In genomic region chr8:83955958-83956218, GRCm38 (mm10) we compare ENCODE assay signal across 8 mouse cellular contexts. TPM values are rescaled to one million over a fixed set of nuclear protein-coding genes. Genes with fewer than 3 reads are reported as not detected.
DNase-seq lines count a peak whose midpoint lies in the region; ATAC-seq and TF ChIP-seq lines count a peak whose summit lies in the region.

No protein-coding gene starts in this region.

- no peak for TF ChIP-seq CTCF in kidney, postnatal 0 days (IDR thresholded peaks at IDR 0.05; ENCODE audit: low read depth)
- no peak for TF ChIP-seq CTCF in hindbrain, postnatal 0 days (IDR thresholded peaks at IDR 0.05; ENCODE audit: low read depth)
- TF ChIP-seq CTCF in midbrain, postnatal 0 days (IDR thresholded peaks at IDR 0.05): no peak

- peaks cover 6% of the 10 kb centered on the region; the same call in 1 of the 2 replicates for H3K4me1 ChIP-seq in kidney, postnatal 0 days (replicated peaks; ENCODE audit: insufficient read depth, low read length)
- peaks cover 23% of the 10 kb centered on the region for H3K4me1 ChIP-seq in embryonic facial prominence, embryonic 10.5 days
- H3K4me1 ChIP-seq in hindbrain, postnatal 0 days (ENCODE audit: insufficient read depth, low read length): no peaks in the 10 kb centered on the region
- no peaks in the 10 kb centered on the region for H3K4me1 ChIP-seq in midbrain, postnatal 0 days (ENCODE audit: insufficient read depth, low read length)

- H3K9ac ChIP-seq in kidney, postnatal 0 days (ENCODE audit: low read depth, low read length): peak overlapping the region; percentile 57
- 0 out of 2 replicates have a peak overlapping the region, but pooled peaks have one; percentile 37 for H3K9ac ChIP-seq in hindbrain, postnatal 0 days (replicated peaks; ENCODE audit: low read length)
- no peak overlapping the region for H3K9ac ChIP-seq in midbrain, postnatal 0 days (replicated peaks; ENCODE audit: low read length, poor library complexity, severe bottlenecking)

- peak overlapping the region; percentile 90 for H3K4me2 ChIP-seq in kidney, postnatal 0 days (ENCODE audit: low read length)
- peak overlapping the region; percentile 96 for H3K4me2 ChIP-seq in hindbrain, postnatal 0 days (ENCODE audit: low read depth, low read length)
- H3K4me2 ChIP-seq in midbrain, postnatal 0 days (ENCODE audit: low read depth, low read length, poor library complexity, severe bottlenecking): peak overlapping the region; percentile 94

- H3K36me3 ChIP-seq in kidney, postnatal 0 days (ENCODE audit: insufficient read depth, low read length): no peaks in the 10 kb centered on the region
- peaks cover 19% of the 10 kb centered on the region for H3K36me3 ChIP-seq in embryonic facial prominence, embryonic 10.5 days (replicated peaks)
- no peaks in the 10 kb centered on the region for H3K36me3 ChIP-seq in hindbrain, postnatal 0 days (ENCODE audit: insufficient read depth, low read length)
- no peaks in the 10 kb centered on the region for H3K36me3 ChIP-seq in midbrain, postnatal 0 days (ENCODE audit: insufficient read depth, low read length)

- DNase-seq in kidney, postnatal 0 days (ENCODE audit: low spot score): no peak
- DNase-seq in kidney, postnatal 14 days: no peak
- no peak for DNase-seq in embryonic facial prominence, embryonic 10.5 days (ENCODE audit: low spot score)
- DNase-seq in hindbrain, postnatal 0 days (ENCODE audit: low spot score): no peak
- DNase-seq in midbrain, postnatal 0 days (ENCODE audit: low spot score): no peak
- DNase-seq in spleen, adult 18-20 months: no peak
- no peak for DNase-seq in left cerebral cortex, postnatal 10 days (ENCODE audit: extremely low spot score in 1 of 2, low spot score in 2 of 2)
- no peak for DNase-seq in testis, postnatal 14 days (ENCODE audit: low spot score)

- no peaks in the 10 kb centered on the region for H3K27me3 ChIP-seq in kidney, postnatal 0 days (ENCODE audit: insufficient read depth, low read length)
- no peaks in the 10 kb centered on the region for H3K27me3 ChIP-seq in embryonic facial prominence, embryonic 10.5 days (replicated peaks; ENCODE audit: low read depth, poor library complexity, severe bottlenecking)
- no peaks in the 10 kb centered on the region for H3K27me3 ChIP-seq in hindbrain, postnatal 0 days (ENCODE audit: insufficient read depth, low read length)
- no peaks in the 10 kb centered on the region for H3K27me3 ChIP-seq in midbrain, postnatal 0 days (ENCODE audit: insufficient read depth, low read length)

- WGBS in kidney, postnatal 0 days: under 1% methylated on average over 15 of the region's 15 CpGs
- 2% methylated on average over 15 of the region's 15 CpGs for WGBS in embryonic facial prominence, embryonic 10.5 days
- under 1% methylated on average over 13 of the region's 15 CpGs for WGBS in hindbrain, postnatal 0 days
- under 1% methylated on average over 14 of the region's 15 CpGs for WGBS in midbrain, postnatal 0 days

- intact Hi-C loops in left cerebral cortex, postnatal 10 days (cut with DNase I): loop anchor here (10.0 kb wide), 1 partner anchor 231 kb away; no protein-coding TSS in a partner anchor

- H3K9me3 ChIP-seq in kidney, postnatal 0 days (replicated peaks; ENCODE audit: low read length): no peaks in the 10 kb centered on the region
- no peaks in the 10 kb centered on the region for H3K9me3 ChIP-seq in embryonic facial prominence, embryonic 10.5 days
- no peaks in the 10 kb centered on the region for H3K9me3 ChIP-seq in hindbrain, postnatal 0 days (ENCODE audit: low read length)
- no peaks in the 10 kb centered on the region for H3K9me3 ChIP-seq in midbrain, postnatal 0 days (ENCODE audit: low read length)

- H3K4me3 ChIP-seq in kidney, postnatal 0 days (replicated peaks; ENCODE audit: low read depth, low read length): peak overlapping the region; percentile 58
- peak overlapping the region; percentile 86 for H3K4me3 ChIP-seq in embryonic facial prominence, embryonic 10.5 days
- H3K4me3 ChIP-seq in hindbrain, postnatal 0 days (ENCODE audit: low read length): peak overlapping the region; percentile 56
- H3K4me3 ChIP-seq in midbrain, postnatal 0 days (ENCODE audit: low read depth, low read length): peak overlapping the region; percentile 49

- peak; percentile 0; the same call in 1 of the 2 replicates for ATAC-seq in kidney, postnatal 0 days (replicated peaks; ENCODE audit: low FRiP score, low read depth)
- no peak for ATAC-seq in hindbrain, postnatal 0 days
- no peak for ATAC-seq in midbrain, postnatal 0 days (ENCODE audit: low FRiP score)

- no peak overlapping the region for H3K27ac ChIP-seq in kidney, postnatal 0 days
- H3K27ac ChIP-seq in embryonic facial prominence, embryonic 10.5 days (replicated peaks): peak overlapping the region; percentile 81
- no peak overlapping the region for H3K27ac ChIP-seq in hindbrain, postnatal 0 days
- no peak overlapping the region for H3K27ac ChIP-seq in midbrain, postnatal 0 days (ENCODE audit: low read depth, low read length)

RNA-seq across cellular contexts. Expression of gene Asf1b, which starts 0.6 kb away (rescaled TPM):
- polyA plus RNA-seq in kidney, postnatal 0 days (2015; fragmentation: Nextera tagmentation; extraction: Ambion mirVana): 23.0 and 27.8 TPM in 2 replicates
- polyA plus RNA-seq in embryonic facial prominence, embryonic 10.5 days (2016; fragmentation: Nextera tagmentation; extraction: Ambion mirVana): 95.4 and 105 TPM in 2 replicates
- 4.7 and 5.6 TPM in 2 replicates for total RNA-seq in hindbrain, postnatal 0 days (2014; rRNA removed)
- polyA plus RNA-seq in hindbrain, postnatal 0 days (2015; fragmentation: Nextera tagmentation; extraction: Ambion mirVana): 8.3 and 10.6 TPM in 2 replicates
- 3.9 and 20.4 TPM in 2 replicates for total RNA-seq in midbrain, postnatal 0 days (2014; rRNA removed)
- polyA plus RNA-seq in midbrain, postnatal 0 days (2015; fragmentation: Nextera tagmentation; extraction: Ambion mirVana): 3.8 and 4.3 TPM in 2 replicates
- total RNA-seq in left cerebral cortex, postnatal 10 days (2021): 1 to 10 TPM; 1.1 TPM

RNA-seq across cellular contexts. Expression of gene Gm10644, which starts 0.9 kb away (rescaled TPM):
- polyA plus RNA-seq in kidney, postnatal 0 days (2015; fragmentation: Nextera tagmentation; extraction: Ambion mirVana): 0.46 and 0.47 TPM in 2 replicates
- polyA plus RNA-seq in embryonic facial prominence, embryonic 10.5 days (2016; fragmentation: Nextera tagmentation; extraction: Ambion mirVana): 0.54 and 1.0 TPM in 2 replicates
- total RNA-seq in hindbrain, postnatal 0 days (2014; rRNA removed): 0.40 and 1.7 TPM in 2 replicates
- polyA plus RNA-seq in hindbrain, postnatal 0 days (2015; fragmentation: Nextera tagmentation; extraction: Ambion mirVana): 0.43 and 0.56 TPM in 2 replicates
- 0.47 and 0.60 TPM in 2 replicates for total RNA-seq in midbrain, postnatal 0 days (2014; rRNA removed)
- 0.36 and 0.39 TPM in 2 replicates for polyA plus RNA-seq in midbrain, postnatal 0 days (2015; fragmentation: Nextera tagmentation; extraction: Ambion mirVana)
- under 1 TPM in 1 of 2 experiments, not detected in 1; 0.11 TPM for total RNA-seq in left cerebral cortex, postnatal 10 days (2021)

RNA-seq across cellular contexts. Expression of gene Prkaca, which starts 16.9 kb away (rescaled TPM):
- 104 and 109 TPM in 2 replicates for polyA plus RNA-seq in kidney, postnatal 0 days (2015; fragmentation: Nextera tagmentation; extraction: Ambion mirVana)
- polyA plus RNA-seq in embryonic facial prominence, embryonic 10.5 days (2016; fragmentation: Nextera tagmentation; extraction: Ambion mirVana): 150 and 153 TPM in 2 replicates
- total RNA-seq in hindbrain, postnatal 0 days (2014; rRNA removed): 198 and 213 TPM in 2 replicates
- polyA plus RNA-seq in hindbrain, postnatal 0 days (2015; fragmentation: Nextera tagmentation; extraction: Ambion mirVana): 257 and 268 TPM in 2 replicates
- 190 and 218 TPM in 2 replicates for total RNA-seq in midbrain, postnatal 0 days (2014; rRNA removed)
- polyA plus RNA-seq in midbrain, postnatal 0 days (2015; fragmentation: Nextera tagmentation; extraction: Ambion mirVana): 253 and 259 TPM in 2 replicates
- 100 to 1,000 TPM; 255 to 264 TPM for total RNA-seq in left cerebral cortex, postnatal 10 days (2021)

RNA-seq across cellular contexts. Expression of gene Samd1, which starts 41.6 kb away (rescaled TPM):
- 6.7 and 7.2 TPM in 2 replicates for polyA plus RNA-seq in kidney, postnatal 0 days (2015; fragmentation: Nextera tagmentation; extraction: Ambion mirVana)
- 12.1 and 12.2 TPM in 2 replicates for polyA plus RNA-seq in embryonic facial prominence, embryonic 10.5 days (2016; fragmentation: Nextera tagmentation; extraction: Ambion mirVana)
- 58.6 and 96.8 TPM in 2 replicates for total RNA-seq in hindbrain, postnatal 0 days (2014; rRNA removed)
- 5.7 and 5.9 TPM in 2 replicates for polyA plus RNA-seq in hindbrain, postnatal 0 days (2015; fragmentation: Nextera tagmentation; extraction: Ambion mirVana)
- 65.3 and 86.9 TPM in 2 replicates for total RNA-seq in midbrain, postnatal 0 days (2014; rRNA removed)
- polyA plus RNA-seq in midbrain, postnatal 0 days (2015; fragmentation: Nextera tagmentation; extraction: Ambion mirVana): 4.1 and 4.6 TPM in 2 replicates
- 10 to 100 TPM; 56.4 to 59.1 TPM for total RNA-seq in left cerebral cortex, postnatal 10 days (2021)

RNA-seq across cellular contexts. Expression of gene 1700067K01Rik, which starts 45.4 kb away (rescaled TPM):
- polyA plus RNA-seq in kidney, postnatal 0 days (2015; fragmentation: Nextera tagmentation; extraction: Ambion mirVana): 1.1 and 1.7 TPM in 2 replicates
- 0.60 and 1.0 TPM in 2 replicates for polyA plus RNA-seq in embryonic facial prominence, embryonic 10.5 days (2016; fragmentation: Nextera tagmentation; extraction: Ambion mirVana)
- not detected in 2 replicates for total RNA-seq in hindbrain, postnatal 0 days (2014; rRNA removed)
- 0.49 and 0.51 TPM in 2 replicates for polyA plus RNA-seq in hindbrain, postnatal 0 days (2015; fragmentation: Nextera tagmentation; extraction: Ambion mirVana)
- total RNA-seq in midbrain, postnatal 0 days (2014; rRNA removed): 1.2 TPM in 1 of 2 replicates, not detected in the other
- 0.58 and 0.69 TPM in 2 replicates for polyA plus RNA-seq in midbrain, postnatal 0 days (2015; fragmentation: Nextera tagmentation; extraction: Ambion mirVana)
- under 1 TPM; 0.34 to 0.65 TPM for total RNA-seq in left cerebral cortex, postnatal 10 days (2021)
